Mouse (Mus musculus) heart, postnatal 10 days (tissue): ENCODE results near the gene Adgra3. TPM values are rescaled to one million over a fixed set of nuclear protein-coding genes. Genes with fewer than 3 reads are reported as not detected.
A peak's percentile ranks its signal among the peaks of the same experiment; 100 is the strongest.

Source experiments
- DNase-seq, 2 experiments: peaks; one replicate each; pipeline ENCODE4 v3.0.0; 2021
- intact Hi-C: fragments of 180-260 bp; cut with DNase I; formaldehyde crosslinking; loops from one replicate; pipeline ENCODE4 v1.15.1; 2025
- total RNA-seq, 2 experiments: library from RNA; stranded (reverse); gene quantifications; 2 replicates each; pipeline ENCODE4 v1.2.3; 2021

The Adgra3 gene
- 10 to 100 TPM; 29.4 to 39.1 TPM for total RNA-seq

DNA sequence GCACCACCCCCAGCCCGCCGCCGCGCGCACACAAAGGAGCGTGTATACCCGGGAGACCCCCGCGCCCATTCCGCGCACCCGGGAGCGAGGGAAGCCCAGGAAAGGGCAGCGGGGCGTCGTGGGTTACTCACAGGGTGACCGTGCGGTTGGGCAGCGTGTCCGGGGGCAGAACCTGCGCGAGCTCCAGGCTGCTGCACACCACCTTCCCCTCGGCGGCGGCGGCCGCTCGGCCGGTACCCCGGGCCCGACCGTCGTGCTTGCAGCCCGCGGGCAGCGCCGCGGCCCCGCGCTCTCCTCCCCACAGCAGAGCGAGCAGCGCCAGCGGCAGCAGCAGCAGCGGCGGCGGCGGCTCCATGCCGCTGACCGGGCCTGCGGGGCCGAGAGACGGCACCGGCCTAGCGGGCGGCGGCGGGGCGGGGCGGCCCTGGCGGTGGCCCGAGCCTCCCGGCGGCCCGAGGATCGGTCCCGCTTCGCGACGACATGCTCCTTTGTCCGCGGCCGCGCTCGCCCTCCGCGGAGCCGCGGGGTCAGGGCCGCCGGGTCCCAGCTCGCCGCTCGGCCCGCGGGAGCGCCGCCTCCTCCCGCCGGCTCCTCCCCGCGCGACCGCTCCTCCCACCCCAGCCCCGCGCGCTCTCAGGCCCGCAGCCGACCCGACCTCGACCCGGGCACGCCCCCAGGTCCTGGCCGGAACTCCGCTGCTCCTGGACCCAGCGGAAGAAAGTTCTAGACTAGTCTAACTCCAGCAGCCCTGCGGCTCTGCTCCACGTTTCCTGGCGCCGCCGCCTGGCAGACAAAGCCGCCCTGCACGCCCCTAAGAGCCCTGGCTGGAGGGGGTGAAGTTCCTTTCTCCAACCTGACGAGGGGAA is at the start of gene Adgra3:
Gene Adgra3 (minus strand): TSS at position 586 of the 866 bp plus-strand sequence.
- intact Hi-C loops, result loop anchor here (5.0 to 10.0 kb wide), 2 partner anchors 76 to 156 kb away; no protein-coding TSS in a partner anchor

GRCm38 (mm10) chr5:50083441-50083840 is 24.6 kb upstream of the Adgra3 start:
- intact Hi-C loops, result no loop called here
- DNase-seq, result no peak

More for the DNA sequence above, at the start of gene Adgra3:
- peak; percentile 85 to 86 for DNase-seq

DNA sequence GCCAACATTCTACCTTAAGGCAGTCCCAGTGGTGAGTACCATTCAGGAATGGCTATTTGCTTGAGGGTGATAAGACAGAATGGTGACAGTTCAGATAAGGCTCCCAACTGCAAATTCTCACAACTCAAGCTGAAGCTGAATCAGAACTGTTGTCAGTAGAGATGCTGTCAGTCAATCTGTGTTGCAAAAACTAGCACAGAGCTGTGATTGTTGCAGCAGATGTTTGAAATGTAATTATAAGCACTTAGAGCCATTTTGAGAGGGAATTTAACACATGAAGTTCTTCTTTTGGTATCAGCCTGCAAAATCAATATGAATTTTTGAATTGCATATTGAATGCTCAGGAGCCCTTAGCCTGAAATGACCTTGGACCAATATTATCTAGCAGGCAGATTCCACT is 15.4 kb upstream of the Adgra3 start:
- intact Hi-C loops, result no loop called here
- DNase-seq, result no peak

DNA sequence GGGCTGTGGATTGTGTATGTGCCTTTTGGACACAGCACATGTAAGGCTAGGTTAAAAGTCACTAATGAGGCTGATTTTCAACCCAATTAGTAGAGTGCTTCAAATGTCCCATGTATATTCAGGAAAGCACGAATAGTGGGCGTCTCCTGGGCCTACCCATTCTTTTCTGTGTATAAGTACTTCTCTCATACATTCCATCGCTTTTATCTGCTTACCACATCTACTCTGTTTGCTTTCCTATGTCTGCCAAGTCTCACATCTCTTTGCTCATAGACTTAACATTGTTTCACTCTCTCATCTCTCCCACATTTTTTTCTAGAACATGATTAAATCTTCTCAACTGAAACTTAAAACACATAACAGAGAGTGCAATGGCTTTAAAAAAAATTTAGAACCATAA is 5.4 kb upstream of the Adgra3 start:
- intact Hi-C loops, result no loop called here
- DNase-seq, result no peak

- no peak for DNase-seq
- intact Hi-C loops, result loop anchor here (5.0 to 10.0 kb wide), 2 partner anchors 77 to 155 kb away; no protein-coding TSS in a partner anchor
These were observed 780 bp upstream of the Adgra3 start for GRCm38 (mm10) chr5:50059586-50059985.

- DNase-seq, result peak; percentile 25 to 49
- intact Hi-C loops, result loop anchor here (5.0 to 10.0 kb wide), 2 partner anchors 76 to 157 kb away; no protein-coding TSS in a partner anchor
These were observed 990 bp downstream of the Adgra3 start for GRCm38 (mm10) chr5:50057612-50058420.

- intact Hi-C loops, result loop anchor here (10.0 kb wide), 1 partner anchor 162 kb away; no protein-coding TSS in a partner anchor
- no peak for DNase-seq
These were observed 6.3 kb downstream of the Adgra3 start for GRCm38 (mm10) chr5:50052456-50052855.

DNA sequence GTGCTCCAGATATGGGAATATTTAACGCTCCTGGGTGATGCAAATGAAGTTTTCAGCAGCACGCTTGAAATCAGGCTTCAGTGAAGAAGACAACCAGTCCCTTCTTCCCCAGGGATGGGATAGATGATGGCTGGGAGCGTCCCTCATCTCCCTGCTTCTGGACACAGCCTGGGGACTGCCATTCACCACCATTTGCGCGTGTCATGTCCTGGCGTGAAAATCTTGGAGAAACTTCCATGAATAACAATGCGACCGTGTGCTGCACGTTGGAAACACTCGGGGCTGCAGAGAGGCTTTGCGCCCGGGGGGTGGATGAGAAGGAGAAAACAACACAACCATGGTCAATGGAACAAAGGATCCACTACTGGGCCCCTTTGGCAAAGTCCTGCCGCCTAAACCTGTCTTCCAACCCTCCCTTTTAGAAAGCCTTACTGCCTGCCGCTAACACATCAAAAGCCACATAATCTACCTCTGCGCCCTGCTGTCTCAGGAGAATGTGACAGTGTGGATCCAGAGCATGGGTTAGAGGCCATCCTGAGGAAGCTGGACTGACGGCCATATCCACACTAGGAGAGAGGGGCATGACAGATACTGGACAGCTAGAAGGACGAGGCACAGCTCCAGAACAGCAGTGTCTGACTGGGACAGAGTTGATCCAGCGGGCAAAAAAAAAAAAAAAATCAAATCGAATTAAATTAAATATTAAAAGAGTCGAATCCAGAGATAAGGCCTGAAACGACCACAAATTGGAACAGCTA is 8.0 kb downstream of the Adgra3 start:
- DNase-seq, result no peak
- intact Hi-C loops, result loop anchor here (10.0 kb wide), 1 partner anchor 164 kb away; no protein-coding TSS in a partner anchor

DNA sequence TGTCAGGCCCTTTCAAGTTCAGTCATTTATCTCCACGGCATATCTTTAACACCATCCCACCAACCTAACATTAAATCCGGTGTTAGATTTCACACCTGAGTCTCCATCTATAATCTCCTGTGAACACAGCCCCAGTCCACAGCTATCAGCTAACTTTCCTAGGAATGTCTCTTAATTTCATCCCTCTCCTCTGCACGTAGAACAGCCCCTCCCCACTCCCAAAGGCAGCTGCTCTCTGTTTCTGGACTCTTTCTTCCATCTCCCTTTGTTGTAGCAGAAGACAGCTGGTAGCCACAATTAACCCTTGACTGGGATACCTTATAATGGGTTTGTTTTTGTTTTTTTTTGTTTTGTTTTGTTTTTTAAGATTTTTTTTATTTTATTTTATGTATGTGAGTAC is 8.8 kb downstream of the Adgra3 start:
- DNase-seq, result no peak
- intact Hi-C loops, result loop anchor here (10.0 kb wide), 1 partner anchor 165 kb away; no protein-coding TSS in a partner anchor

GRCm38 (mm10) chr5:50049506-50049905 is 9.3 kb downstream of the Adgra3 start:
- DNase-seq, result no peak
- intact Hi-C loops, result no loop called here

DNA sequence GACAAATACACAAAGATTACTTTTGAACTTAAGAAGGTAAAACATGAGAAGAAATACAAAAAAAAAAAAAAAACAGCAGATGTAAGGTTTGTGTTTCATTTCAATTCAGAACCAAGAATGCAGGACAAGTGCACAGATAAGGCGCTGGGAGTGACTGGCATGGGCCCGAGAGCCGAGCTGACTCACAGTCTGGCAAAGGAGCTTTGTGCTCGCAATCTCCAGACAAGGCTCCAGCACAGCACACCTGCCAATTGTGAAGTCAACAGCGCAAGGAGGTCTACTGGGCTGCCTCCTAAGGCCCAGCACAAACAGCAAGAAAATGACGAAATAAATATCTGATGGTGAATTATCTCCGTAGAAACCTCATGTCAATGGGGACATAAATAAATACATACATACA is 9.8 kb downstream of the Adgra3 start:
- intact Hi-C loops, result no loop called here
- peak; percentile 67 to 77 for DNase-seq

- intact Hi-C loops, result no loop called here
- no peak for DNase-seq
These were observed 10.4 kb downstream of the Adgra3 start for GRCm38 (mm10) chr5:50048271-50048851.

- intact Hi-C loops, result no loop called here
These were observed 13.6 kb downstream of the Adgra3 start for GRCm38 (mm10) chr5:50045180-50045579.

DNA sequence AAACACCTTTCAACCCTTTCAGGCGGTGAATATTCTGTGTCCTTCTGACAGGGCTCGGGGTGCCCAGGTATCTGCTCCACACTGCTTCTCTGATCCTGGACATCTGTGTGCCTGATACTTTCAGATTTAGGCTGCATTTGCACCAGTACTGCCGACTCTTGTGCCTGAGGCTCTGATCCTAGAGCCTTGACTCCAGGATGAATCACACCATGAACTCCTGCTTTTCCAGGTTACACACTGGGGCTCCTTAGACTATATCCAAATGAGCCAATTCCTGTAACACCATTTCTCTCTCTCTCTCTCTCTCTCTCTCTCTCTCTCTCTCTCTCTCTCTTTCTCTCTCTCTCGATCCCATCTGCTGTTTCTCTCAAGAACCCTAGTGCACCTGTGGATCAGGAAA is 15.1 kb downstream of the Adgra3 start:
- intact Hi-C loops, result no loop called here
- DNase-seq, result no peak

More at GRCm38 (mm10) chr5:50045180-50045579, 13.6 kb downstream of the Adgra3 start:
- DNase-seq, result no peak

DNA sequence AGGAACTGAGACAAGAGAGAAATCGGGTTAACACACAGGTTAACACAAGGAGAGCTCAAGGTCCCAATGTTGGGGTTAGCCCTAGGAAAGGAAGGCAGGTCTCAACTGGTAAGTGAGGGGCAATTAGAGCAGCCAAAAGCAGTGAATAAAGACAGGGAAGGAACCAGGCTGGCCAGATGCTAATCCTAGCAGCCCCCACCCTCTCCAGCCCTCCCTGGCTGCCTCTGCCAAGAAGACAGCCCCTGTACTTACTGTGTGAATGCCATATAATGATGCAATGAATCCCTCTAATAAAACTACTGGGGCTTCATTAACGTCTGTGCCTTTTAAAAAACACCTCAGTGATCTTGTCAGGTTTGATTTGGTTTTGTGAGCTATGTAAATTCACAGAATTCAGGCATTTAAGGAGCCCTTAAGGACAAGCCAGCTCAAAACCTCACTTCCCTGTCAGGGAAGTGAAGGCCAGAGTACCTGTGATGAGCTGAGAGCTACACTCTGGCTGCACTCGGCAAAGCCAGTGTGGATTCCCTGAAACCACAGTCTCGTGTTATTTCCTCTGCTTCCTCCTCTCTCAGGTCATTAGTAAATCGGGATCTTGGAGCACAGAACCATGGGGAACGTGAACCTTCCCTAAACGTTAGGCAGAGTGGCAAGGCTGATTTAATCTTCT is 16.4 kb downstream of the Adgra3 start:
- intact Hi-C loops, result no loop called here
- no peak for DNase-seq

GRCm38 (mm10) chr5:50039521-50039920 is 19.3 kb downstream of the Adgra3 start:
- no peak for DNase-seq
- intact Hi-C loops, result no loop called here

GRCm38 (mm10) chr5:50037666-50038065 is 21.1 kb downstream of the Adgra3 start:
- intact Hi-C loops, result no loop called here
- no peak for DNase-seq

DNA sequence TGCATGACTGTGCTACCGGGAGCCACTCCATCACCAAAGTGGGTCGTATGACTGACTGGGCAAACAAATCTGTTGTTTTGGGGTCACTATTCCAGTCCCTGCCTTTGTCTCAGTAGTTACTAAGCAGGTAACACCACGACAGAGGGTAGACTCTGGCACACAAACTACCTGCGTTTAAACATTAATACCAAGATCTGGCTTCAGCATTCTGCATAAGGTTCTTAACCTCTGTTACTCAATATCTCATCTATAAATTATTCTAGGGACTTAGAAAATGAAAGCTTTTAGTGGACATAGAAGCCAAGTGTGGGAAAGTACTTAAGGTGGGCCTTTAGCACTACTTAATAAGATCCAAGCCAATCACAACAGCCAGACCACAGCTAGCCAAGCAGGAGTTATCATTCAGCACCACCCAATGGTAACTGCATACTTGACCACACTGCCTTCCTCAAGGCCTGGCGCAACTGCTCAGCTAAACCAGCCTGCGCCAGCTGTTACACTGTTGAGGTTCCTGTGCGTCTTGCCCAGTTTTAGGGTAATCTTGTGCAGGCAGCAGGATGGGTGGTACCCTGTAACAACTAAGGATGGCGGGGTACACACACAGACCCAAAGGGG is 23.8 kb downstream of the Adgra3 start:
- DNase-seq, result no peak
- intact Hi-C loops, result no loop called here

DNA sequence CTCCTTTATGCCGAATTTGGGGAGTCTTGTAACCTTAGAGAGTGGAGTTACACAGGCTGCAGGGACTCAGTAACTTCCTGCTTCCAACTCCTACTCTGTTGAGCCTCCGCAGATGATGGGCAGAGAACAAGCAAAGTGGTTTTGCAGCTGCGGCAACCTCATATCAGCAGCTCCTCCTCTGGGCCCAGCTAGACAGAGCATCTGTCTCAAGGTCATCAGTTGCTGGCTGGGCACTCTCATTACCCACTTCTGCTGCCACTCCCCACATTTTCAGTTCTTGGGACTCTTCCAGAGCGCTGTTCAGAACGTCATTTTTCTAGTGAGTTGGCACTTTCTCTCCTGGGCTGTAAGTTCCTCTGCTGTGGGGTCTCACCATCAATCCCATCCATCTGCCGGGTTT is 24.6 kb downstream of the Adgra3 start:
- intact Hi-C loops, result no loop called here
- DNase-seq, result peak; percentile 36 to 48
